Mouse (Mus musculus) c-Kit-positive CD71-positive TER-119-positive erythroid progenitor cells, embryonic 14.5 days (primary cell): ENCODE results near the gene Abcg5.
A peak's percentile ranks its signal among the peaks of the same experiment; 100 is the strongest.

Experiments used
- DNase-seq: peaks from one replicate; pipeline ENCODE4 v3.0.0-alpha.2; 2013; ENCODE audit warnings: low spot score

The Abcg5 gene

GRCm38 (mm10) chr17:84682734-84683717 is at the start of gene Abcg5:
Gene Abcg5 (minus strand): TSS chr17:84683011.
- DNase-seq = no peak

DNA sequence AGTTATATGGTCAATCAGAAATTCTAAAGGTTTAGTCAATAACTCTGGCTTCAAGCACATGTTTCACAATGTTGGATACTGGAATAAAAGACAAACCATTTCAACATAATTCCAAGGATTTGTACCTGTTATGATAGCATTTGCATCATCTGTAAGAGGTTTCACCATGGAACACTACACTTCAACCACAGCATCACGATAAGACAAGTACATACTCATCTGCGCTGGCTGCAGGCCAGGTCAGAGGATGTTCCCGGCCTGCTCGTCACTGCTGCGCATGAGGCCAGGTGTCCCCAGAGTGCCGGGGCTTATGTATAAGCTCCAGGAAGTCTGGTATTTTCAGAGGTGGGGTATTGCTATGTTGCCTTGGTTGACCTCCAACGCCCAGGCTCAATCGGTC is 49.8 kb upstream of the Abcg5 start:
- no peak for DNase-seq

GRCm38 (mm10) chr17:84731361-84731760 is 48.5 kb upstream of the Abcg5 start:
- DNase-seq = no peak

GRCm38 (mm10) chr17:84729140-84729539 is 46.3 kb upstream of the Abcg5 start:
- peak; percentile 27 for DNase-seq

GRCm38 (mm10) chr17:84728201-84728911 is 45.5 kb upstream of the Abcg5 start:
- DNase-seq = peak; percentile 65

DNA sequence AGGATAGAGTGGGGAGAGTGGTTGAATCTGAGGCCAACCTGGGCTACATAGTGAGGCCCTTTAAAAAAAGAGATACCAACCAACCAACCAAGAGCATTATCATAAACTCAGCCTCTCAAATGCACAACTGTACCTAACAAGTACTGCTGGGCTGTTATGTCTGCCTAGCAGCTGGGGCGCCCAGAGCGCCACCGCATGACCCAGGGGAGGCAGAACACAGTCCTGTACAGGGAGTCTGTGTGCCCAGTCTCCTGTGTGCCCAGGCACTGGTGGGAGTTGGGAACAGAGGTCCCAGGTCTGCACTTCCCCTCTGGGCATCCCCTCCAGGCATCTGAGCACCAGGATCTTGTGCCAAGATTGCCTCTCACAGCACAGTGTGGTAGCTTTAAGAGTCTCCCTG is 42.4 kb upstream of the Abcg5 start:
- DNase-seq = no peak

GRCm38 (mm10) chr17:84724028-84724427 is 41.2 kb upstream of the Abcg5 start:
- DNase-seq = no peak

DNA sequence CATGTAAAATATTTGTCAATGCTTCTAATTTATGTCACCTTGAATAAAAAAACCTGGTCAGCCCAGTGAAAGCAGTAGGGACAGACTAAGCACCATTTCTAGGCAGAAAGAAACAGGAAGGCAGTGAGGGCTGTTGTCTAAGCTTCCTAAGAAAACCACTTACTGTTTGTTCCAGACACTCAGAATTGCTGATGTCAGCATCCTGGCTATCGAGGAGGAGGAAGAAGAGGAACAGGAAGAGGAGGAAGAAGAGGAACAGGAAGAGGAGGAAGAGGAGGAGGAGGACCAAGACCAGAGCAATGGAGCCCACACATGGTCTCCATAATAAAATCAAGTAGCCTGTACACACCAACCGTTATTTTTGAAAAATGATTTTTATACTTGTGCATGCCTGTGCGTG is 36.3 kb upstream of the Abcg5 start:
- DNase-seq = no peak

- no peak for DNase-seq
Measured at GRCm38 (mm10) chr17:84717416-84717815, 34.6 kb upstream of the Abcg5 start.

GRCm38 (mm10) chr17:84716252-84716872 is 33.6 kb upstream of the Abcg5 start:
- no peak for DNase-seq

GRCm38 (mm10) chr17:84714930-84715329 is 32.1 kb upstream of the Abcg5 start:
- DNase-seq = no peak

DNA sequence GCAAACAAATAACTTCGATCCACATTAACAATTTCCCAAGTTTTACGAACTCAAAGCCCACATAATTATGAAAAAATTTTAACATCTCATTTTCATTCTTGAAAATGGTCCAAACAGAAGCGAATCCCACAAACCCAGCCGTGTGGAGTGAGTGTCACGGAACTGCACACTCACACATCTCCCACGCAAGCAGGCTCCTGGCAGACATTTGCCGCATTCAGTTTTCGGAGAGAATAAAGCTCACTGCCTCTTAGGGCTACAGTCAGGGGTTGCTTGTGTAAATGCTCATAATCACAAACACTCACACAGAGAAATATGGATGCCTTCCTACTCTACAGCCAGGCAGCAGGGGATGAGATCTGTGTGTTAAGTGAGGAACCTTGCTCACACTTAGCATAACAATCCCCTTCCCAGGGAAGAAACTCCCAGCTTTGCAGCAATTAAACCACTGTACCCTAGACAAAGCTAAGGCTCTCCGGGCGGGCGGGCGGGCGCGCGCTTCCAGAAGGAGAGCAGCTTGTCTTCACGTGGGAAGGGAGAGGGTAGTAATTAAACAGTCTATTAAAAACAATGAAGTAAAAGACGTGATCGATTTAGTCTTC is 30.9 kb upstream of the Abcg5 start:
- no peak for DNase-seq

- DNase-seq = no peak
Measured at GRCm38 (mm10) chr17:84709403-84709851, 26.6 kb upstream of the Abcg5 start.

DNA sequence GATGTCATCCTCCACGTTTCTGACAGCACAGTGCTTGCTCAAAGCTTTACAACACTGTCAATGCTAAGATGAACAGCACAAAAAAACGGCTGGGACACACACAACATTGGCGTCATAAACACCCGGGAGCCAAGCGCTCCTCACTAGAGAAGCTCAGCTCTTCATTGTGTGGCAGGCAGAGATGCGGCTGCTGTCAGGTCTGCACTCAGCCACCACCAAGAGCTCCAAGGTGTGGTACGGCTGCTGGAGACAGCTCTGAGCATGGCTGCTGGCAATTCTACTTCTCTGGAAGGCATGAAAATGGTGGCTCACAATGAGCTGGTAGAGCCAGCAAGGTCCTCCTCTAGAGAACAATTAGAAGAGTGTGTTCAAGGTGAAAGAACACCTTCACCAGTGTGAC is 26.0 kb upstream of the Abcg5 start:
- DNase-seq = no peak

DNA sequence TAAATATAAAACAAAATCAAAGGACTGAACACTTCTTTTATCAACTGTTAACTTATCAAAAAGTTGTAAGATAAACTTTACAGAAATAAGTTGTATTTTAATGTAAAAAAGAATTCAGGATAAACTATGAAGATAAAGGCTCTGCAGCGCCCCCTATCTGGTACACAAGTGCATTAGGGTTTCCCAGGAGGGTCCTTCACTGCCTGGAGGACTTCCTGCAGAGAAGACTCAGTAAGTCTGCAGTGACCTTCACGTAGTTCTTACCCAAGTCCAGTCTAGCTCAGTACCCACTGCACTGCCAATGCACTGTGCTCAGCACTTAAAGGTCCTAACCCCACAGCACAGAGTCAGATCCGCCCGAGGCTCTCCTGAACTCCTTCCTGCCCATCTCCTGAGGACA is 24.6 kb upstream of the Abcg5 start:
- no peak for DNase-seq

DNA sequence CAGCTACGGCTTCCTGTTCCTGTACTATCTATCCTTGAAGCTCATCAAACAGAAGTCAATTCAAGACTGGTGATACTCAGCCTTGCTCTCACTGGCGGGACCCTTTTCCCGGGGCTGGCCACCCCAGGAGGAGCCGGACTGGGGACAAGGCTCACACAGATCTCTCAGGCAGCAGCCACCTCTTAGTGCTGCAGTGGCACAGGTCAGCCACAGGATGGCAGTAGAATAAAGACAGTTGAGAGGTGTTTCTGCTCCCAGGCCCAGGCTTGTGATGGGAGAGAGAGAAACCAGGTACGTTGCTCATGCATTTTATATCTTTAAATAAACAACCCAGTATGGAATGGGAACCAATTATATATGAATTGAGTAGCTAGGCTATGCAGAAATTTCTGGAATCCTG is 15.9 kb upstream of the Abcg5 start:
- peak; percentile 44 for DNase-seq

GRCm38 (mm10) chr17:84696537-84696936 is 13.7 kb upstream of the Abcg5 start:
- DNase-seq = no peak

DNA sequence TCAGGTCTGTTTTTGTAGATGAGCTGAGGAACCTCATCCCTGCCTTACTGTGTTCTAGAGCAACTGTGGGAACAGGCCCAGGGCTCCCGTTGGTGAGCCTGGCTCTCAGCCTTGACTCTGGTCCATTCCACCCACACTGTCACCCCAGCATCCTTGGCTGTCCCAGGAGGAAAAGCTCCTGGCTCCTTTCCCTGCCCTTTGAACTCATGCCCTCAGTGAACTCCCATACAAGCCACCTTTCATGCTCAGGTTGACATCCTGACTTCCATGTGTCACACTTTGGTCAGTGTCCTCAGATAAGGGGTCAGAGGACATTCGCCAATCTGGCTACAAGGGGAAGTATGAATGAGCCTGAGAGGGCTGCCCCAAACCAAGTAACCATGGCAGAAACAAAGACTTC is 10.9 kb upstream of the Abcg5 start:
- no peak for DNase-seq

DNA sequence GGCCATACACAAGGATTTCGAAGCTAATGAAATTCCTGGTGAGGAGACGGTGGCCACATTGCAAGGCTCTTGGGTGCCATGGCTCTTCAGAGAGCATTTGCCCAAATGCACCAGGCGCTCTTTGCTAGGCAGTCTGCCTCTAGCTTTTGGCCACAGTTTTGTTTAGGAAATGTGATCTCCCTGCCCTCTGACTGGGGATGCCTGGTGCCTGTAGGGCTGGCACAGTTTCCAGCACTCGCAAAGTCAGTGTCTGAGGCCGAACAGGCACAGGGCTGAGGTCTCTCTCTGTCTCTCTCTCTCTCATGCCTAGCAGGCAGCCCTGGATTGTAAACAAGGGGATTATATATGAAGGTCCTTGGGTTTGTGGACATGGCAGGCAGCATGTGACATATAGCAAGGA is 7.3 kb upstream of the Abcg5 start:
- DNase-seq = no peak

DNA sequence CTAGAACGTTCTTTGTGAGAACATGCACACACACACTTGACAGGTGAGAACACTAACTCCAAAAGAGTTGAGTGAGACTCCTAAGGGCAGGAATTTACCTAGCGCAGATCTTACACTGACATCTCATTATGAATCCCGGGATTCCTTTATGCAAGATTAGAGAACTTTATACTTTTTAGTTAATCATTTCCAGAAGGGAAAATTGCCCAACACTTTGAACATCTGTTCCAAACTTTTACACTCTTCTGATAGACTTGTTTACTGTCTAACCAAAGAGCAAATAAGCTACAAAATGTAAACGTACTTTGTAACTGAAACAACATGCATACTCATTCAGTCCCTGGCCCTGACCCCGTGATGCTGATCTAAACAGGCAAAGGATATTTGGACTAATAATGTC is 6.5 kb upstream of the Abcg5 start:
- no peak for DNase-seq

DNA sequence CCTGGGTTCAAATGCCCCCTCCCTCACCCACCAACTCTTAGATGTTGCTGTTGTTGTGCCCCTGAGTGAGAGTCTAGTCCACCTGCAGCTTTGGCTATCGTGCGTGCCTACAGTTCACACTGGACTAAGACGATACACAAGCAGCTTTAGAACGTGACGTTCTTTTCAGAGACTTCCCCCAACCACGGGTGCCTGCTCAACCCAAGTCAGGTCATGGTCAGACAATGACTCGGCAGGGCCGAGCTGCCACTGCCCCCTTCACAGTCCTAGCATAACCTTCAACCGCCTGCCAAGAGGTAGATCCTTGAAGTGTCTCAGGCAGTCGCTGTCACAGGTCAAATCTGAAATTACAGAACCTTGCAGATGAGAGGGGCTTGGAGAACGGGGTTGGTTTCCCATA is 6.0 kb upstream of the Abcg5 start:
- DNase-seq = no peak

GRCm38 (mm10) chr17:84687994-84688393 is 5.2 kb upstream of the Abcg5 start:
- no peak for DNase-seq
